Mouse (Mus musculus) thymus, postnatal 25 days (tissue): ENCODE data around the gene Plekhs1.
"Not testable (repeated sequence)": the region's sequence is repeated elsewhere in the genome, so short reads cannot be mapped to it uniquely, and the experiment has no call there.

Experiments
- DNase-seq: peaks from one replicate; pipeline ENCODE4 v3.0.0; 2022

The Plekhs1 gene

DNA sequence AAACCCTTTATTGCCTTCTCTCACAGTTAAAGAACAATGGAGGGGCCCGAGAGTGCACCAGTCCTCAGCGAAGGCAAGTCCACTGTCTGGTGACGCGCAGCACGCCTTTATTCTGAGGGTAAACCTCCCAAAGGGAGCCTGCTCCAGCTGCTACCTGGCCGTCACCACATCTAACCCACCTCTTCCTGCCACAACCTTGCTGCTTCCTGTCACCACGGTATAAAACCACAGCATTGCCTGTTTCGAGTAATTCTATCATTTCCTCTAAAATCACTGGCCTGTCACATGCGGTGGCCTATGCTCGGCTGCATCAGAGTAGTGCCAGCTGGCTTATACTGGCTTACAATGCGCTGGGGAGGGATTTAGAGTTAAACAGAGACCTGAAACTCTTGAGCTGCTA, 69.1 kb downstream of the Plekhs1 start:
- not testable (repeated sequence) for DNase-seq

- DNase-seq: no peak
These were observed 69.8 kb downstream of the Plekhs1 start for GRCm38 (mm10) chr19:56531251-56531650.

- no peak for DNase-seq
These were observed 72.0 kb downstream of the Plekhs1 start for GRCm38 (mm10) chr19:56533291-56534071.

GRCm38 (mm10) chr19:56534337-56534736, 72.9 kb downstream of the Plekhs1 start:
- no peak for DNase-seq

GRCm38 (mm10) chr19:56535064-56535463, 73.6 kb downstream of the Plekhs1 start:
- DNase-seq: no peak

DNA sequence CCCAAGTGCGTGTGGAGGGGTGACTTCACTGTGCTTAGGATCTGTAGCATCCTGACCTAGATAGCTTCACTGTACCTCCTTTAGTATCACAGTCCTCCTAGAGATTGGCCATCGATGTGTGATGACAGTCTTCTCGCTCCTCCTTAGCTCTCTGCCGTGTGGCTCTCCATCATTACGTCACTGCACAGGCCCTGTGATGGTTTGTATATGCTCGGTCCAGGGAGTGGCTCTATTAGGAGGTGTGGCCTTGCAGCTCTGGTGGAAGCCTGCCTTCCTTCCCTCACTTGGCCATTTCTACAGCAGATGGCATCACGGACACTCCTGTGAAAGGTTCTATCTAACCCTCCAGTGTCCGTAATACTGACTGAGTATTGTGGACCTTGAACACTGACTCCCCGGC, 74.3 kb downstream of the Plekhs1 start:
- DNase-seq: no peak
